Mouse (Mus musculus) B cell, adult 2 months (primary cell): Measurements from ENCODE around the gene Dlg2.

Experiments used
- DNase-seq, 2 experiments: peaks; one replicate each; pipeline ENCODE4 v3.0.0; 2022

Dlg2 gene

GRCm38 (mm10) chr7:91790949-91791564 lies 1314.6 kb downstream of the Dlg2 start:
- DNase-seq = no peak

GRCm38 (mm10) chr7:91806632-91807031 lies 1330.2 kb downstream of the Dlg2 start:
- DNase-seq = no peak

GRCm38 (mm10) chr7:91810774-91811173 lies 1334.3 kb downstream of the Dlg2 start:
- DNase-seq = no peak

- DNase-seq = no peak
Measured at GRCm38 (mm10) chr7:91818004-91818403, 1341.5 kb downstream of the Dlg2 start.

- no peak for DNase-seq
Measured at GRCm38 (mm10) chr7:91832207-91832606, 1355.7 kb downstream of the Dlg2 start.

- no peak for DNase-seq
Measured at GRCm38 (mm10) chr7:91845723-91846122, 1369.3 kb downstream of the Dlg2 start.

- DNase-seq = no peak
Measured at GRCm38 (mm10) chr7:91849364-91849763, 1372.9 kb downstream of the Dlg2 start.

- DNase-seq = no peak
Measured at GRCm38 (mm10) chr7:91853653-91854052, 1377.2 kb downstream of the Dlg2 start.

- no peak for DNase-seq
Measured at GRCm38 (mm10) chr7:91856931-91857330, 1380.5 kb downstream of the Dlg2 start.

GRCm38 (mm10) chr7:91862806-91863531 lies 1386.5 kb downstream of the Dlg2 start:
- no peak for DNase-seq

GRCm38 (mm10) chr7:91868919-91869318 lies 1392.4 kb downstream of the Dlg2 start:
- DNase-seq = no peak

- DNase-seq = no peak
Measured at GRCm38 (mm10) chr7:91876831-91877230, 1400.4 kb downstream of the Dlg2 start.

- no peak for DNase-seq
Measured at GRCm38 (mm10) chr7:91877804-91878203, 1401.3 kb downstream of the Dlg2 start.

- DNase-seq = no peak
Measured at GRCm38 (mm10) chr7:91886336-91886735, 1409.9 kb downstream of the Dlg2 start.

- DNase-seq = no peak
Measured at GRCm38 (mm10) chr7:91893991-91894390, 1417.5 kb downstream of the Dlg2 start.

- DNase-seq = no peak
Measured at GRCm38 (mm10) chr7:91896935-91897334, 1420.5 kb downstream of the Dlg2 start.

- no peak for DNase-seq
Measured at GRCm38 (mm10) chr7:91897509-91897908, 1421.0 kb downstream of the Dlg2 start.

GRCm38 (mm10) chr7:91902503-91902902 lies 1426.0 kb downstream of the Dlg2 start:
- no peak for DNase-seq

- DNase-seq = no peak
Measured at GRCm38 (mm10) chr7:91916809-91917208, 1440.3 kb downstream of the Dlg2 start.

- DNase-seq = no peak
Measured at GRCm38 (mm10) chr7:91919099-91919498, 1442.6 kb downstream of the Dlg2 start.

- DNase-seq = no peak
Measured at GRCm38 (mm10) chr7:91919738-91920137, 1443.3 kb downstream of the Dlg2 start.

GRCm38 (mm10) chr7:91934881-91935597 lies 1458.6 kb downstream of the Dlg2 start:
- no peak for DNase-seq

- DNase-seq = no peak
Measured at GRCm38 (mm10) chr7:91936193-91936592, 1459.7 kb downstream of the Dlg2 start.

GRCm38 (mm10) chr7:91943224-91943623 lies 1466.8 kb downstream of the Dlg2 start:
- no peak for DNase-seq
